Mouse (Mus musculus) gastrocnemius, postnatal 25 days (tissue): ENCODE data around the gene Htr2a. TPM values are rescaled to one million over a fixed set of nuclear protein-coding genes. Genes with fewer than 3 reads are reported as not detected.

Experiments
- DNase-seq: peaks from one replicate; pipeline ENCODE4 v3.0.0; 2022
- total RNA-seq, 2 experiments: library from RNA; stranded (reverse); gene quantifications; 1 replicate in 1 of 2; 2 replicates in 1 of 2; pipeline ENCODE4 v1.2.3; 2021

The Htr2a gene
- total RNA-seq, 2 experiments from 2014 or later = 0.10 to 0.35 TPM

DNA sequence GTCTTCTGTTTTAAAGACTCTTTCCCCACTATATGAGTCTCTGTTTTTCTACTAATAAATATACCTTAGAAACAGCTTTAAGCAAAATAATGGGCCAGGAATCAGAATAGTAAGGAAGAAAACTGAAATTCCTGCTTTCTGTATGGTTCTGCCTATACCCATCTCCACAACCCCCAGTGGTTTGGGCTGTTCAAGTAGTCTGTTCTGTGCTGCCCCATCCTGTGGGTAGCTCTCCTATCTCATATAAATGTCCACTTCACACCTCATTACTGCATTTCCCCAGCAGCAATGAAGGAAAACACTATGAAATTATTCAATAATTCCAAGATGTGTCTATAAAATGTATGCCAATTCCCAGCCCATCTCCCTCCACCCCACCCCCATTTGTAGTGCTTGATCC, 56.8 kb downstream of the Htr2a start:
- DNase-seq = no peak

DNA sequence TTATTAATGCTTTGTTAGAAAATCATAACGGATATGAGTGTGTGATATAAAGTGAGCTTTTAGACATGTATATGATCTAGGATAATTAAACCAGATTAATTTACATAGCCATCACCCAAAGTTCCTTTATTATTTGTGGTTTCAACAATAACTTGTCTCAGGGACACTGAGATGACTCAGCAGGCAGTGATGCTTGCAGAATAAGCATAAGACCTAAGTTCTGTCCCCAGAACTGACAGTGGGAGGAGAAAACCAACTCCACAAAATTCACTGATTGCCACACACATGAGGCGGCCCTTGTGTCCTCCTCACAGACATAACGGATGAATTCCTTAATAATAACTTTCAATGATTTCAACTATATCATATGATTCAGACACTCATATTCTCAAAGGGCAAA, 58.6 kb downstream of the Htr2a start:
- no peak for DNase-seq

DNA sequence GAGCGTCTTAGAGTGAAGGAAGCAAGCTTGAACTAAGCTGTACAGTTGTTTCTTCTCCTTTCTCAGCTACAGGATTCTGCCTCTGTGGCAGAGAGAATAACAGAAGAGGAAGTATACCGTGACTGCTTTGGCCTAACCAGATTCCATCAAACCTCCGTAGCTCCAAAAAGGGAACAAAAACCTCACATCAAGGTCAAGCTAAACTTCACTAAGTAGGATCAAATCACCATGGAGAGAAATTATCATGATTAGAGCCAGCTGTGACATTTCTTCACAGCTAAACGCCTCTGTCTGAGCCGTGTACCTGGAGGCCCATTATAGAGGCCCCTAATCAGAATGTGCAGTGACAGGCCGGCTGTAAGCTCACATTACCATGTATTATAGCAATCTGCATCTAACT, 63.3 kb downstream of the Htr2a start:
- no peak for DNase-seq

DNA sequence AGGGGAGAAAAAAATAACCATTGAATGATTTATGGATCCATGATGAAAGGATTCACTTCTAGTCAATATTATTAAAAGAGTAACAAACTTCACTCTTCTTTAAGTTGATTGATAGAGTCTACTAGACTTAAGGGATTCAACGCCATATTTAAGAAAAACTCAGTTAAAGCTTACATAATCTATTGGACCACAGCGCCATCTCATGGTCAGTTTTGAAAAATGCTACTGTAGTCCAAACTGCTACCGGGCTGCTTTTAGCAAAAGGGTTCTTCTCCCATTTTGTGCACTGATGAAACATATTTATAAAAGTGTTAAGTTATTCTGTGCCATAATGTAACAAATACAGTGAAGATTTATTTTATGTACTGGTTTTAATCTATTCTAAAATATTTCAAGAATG, 68.4 kb downstream of the Htr2a start:
- DNase-seq = no peak

DNA sequence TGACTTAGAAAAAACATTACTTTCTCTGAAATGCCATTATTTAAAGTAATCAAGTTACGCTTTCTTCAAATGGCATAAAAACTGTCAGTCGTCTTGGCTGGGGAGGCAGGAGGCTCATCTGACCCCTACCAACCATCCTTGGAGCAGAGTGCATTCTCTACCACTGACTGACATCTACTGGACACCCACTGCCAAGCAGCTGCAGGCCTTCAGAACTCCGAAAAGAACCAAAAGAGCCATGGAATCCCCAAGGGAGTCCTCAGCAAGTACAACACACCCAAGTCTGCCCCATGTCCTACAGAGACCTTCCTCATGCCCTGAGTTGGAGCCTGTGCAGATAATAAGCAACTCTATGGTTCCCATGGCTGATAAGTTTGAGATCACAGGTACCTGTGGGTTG, 82.9 kb downstream of the Htr2a start:
- no peak for DNase-seq

DNA sequence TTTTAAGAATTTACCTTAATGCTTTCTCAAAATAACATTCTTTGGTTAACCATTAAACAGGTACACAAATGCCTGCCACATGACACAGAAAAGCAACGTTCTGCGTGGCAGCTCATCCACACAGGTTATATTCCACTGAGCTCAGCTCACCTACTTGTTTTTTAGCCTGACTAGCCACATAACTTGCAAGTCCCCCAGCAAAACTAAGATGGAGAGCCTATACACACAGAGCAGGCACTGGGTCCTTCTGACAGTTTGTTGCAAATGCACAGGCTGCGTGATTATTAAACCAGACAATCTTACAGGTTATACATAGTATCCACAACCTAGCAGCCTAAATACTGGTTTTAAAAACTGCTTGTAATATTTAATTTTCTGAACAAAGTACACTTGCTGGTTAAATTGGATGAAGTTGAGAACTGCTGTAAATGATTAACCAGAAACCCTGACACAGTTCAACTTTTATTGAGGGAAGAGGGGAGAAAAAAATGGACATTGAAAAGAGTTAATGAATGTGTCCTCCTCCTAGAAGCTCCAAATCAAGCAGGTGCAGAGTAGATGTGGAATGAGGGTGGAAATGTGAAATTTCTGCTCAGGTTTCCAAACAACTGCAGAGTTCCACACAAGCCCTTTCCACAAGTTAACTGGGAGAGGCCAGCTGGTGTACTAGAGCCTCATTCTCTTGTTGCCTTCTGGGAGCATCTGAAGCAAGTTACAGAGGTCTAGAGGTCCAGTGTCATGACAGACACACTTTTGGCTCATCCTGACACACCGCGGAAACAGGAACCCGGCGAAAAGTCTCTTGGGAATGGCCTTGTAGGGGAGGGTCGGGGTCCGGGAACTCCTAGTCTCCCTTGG, 90.8 kb downstream of the Htr2a start:
- no peak for DNase-seq

DNA sequence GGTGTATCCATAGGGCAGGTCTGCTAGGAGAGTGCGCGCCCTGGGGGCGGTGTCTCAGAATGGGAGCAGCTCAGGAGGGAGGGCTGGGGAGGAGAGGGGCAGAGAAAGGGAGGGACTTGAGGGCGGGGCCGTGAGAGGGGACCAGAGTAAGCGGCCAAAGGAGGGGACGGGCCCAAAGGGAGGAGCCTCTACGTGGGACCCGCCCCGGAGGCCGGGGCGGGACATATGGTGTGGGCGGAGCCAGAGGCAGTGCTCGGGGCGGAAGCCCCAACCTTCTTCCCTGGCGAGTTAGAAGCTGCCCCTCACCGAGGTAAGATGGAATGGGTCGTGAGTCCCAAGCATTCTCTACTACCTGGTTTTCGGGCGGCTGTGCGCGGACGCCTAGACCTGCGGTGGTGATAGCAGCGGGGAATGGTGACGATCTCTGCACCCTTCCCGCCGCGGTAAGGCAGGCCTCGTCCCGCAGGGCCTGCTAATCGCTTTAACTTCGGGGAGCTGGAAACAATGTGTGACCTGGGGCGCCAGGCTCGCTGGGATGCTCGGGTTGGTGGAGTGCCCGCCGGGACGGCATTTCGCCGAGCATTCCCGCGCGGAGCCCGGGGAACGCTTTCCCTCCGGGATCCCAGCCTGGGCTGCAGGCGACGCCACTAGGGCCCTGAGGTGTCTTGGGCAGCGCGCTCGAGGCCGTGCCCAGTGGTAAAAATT, 91.6 kb downstream of the Htr2a start, which contains the start of gene Esd:
Esd (plus strand) TSS at position 219 of the 705 bp plus-strand sequence.
- peak; percentile 93 for DNase-seq

DNA sequence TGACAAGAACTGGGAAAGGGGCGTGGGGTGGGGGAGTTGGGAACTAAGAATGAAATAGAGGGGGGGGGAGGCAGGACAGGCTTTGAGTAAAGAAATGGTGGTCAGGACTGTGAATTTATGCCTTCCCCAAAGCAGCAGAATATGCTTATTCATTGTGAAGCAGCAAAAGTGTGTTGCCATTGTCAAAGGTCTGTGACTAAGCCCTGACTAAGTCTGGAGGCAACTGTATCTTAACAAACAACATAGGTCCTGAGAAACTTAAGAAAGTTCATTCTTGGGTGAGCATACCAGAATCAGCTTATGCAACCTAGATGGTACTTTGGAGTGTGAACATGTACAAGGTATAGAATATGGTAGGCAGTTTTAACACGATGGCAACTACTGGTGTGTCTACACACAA, 92.8 kb downstream of the Htr2a start:
- DNase-seq = no peak

DNA sequence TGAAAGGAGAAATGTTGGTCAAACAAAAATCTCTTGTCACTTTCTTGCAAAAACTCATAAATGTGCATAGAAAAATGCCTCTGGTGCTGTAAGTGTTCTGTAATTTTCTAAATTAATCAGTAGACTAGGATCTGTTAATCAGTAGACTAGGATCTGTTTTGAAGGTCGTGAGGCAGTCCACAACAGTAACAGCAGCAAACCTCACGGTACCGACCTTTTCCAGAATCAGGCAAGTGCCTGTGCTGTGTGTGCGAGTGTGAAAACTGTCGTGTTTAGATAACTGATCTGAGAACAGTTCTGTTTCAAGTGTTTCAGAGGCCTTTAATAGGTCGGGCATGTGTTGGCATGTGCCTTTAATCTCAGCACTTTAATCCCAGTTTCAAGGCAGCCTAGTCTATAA, 94.8 kb downstream of the Htr2a start:
- no peak for DNase-seq

DNA sequence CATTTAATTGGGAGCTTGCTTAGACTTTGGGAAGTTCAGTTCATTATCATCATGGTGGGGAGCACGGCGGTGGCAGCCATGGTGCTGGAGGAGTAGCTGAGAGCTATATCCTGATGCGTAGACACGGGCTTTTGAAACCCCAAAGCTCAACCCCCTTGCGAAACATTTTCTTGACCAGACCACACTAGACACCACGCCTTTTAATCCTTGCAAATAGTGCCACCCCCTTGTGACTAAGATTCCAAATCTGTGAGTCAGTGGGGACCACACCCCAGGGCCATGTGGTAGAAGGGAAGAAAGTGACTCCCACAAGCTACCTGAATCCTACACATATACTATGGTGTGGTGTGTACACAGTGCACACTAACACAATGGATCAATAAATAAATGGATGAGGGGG, 96.2 kb downstream of the Htr2a start:
- DNase-seq = no peak

Other genes with a start within 250 kb of the Htr2a start
- 10 to 100 TPM; 66.1 to 83.7 TPM for gene Esd, start 91.5 kb downstream of the Htr2a start, total RNA-seq